Mouse (Mus musculus): ENCODE data around the gene Dpagt1. TPM values are rescaled to one million over a fixed set of nuclear protein-coding genes. Genes with fewer than 3 reads are reported as not detected.
A peak's percentile ranks its signal among the peaks of the same experiment; 100 is the strongest.
"Not testable (repeated sequence)": the region's sequence is repeated elsewhere in the genome, so short reads cannot be mapped to it uniquely, and the experiment has no call there.

Gene Dpagt1
- polyA plus RNA-seq, 1 experiment from 2014 or later, result 39.1 TPM

GRCm38 (mm10) chr9:44334396-44335330, 8.8 kb downstream of the Dpagt1 start, which contains the start of gene H2afx:
Gene H2afx (plus strand): TSS chr9:44334694.
- ATAC-seq (ENCODE audit: low FRiP score, low read depth), result peak; percentile 97
- Histone ChIP-seq H3K4me2 (replicated peaks) (peak within 1 kb of the TSS; percentile 83), H3K27me3 (replicated peaks) (no peaks in the 10 kb centered on the region), H3K4me3 (peak within 1 kb of the TSS; percentile 91), H3K36me3 (peaks cover 46% of the 10 kb centered on the region), H3K27ac (peak within 1 kb of the TSS; percentile 89), H3K9ac (peak within 1 kb of the TSS; percentile 97), H3K4me1 (peaks cover 22% of the 10 kb centered on the region), H3K9me3 (no peaks in the 10 kb centered on the region)
- WGBS, result under 1% methylated on average over 91 of the region's 91 CpGs

GRCm38 (mm10) chr9:44335331-44336092, 9.7 kb downstream of the Dpagt1 start:
- peak overlapping the region; percentile 89 for H3K27ac ChIP-seq
- peak overlapping the region; percentile 83 for H3K4me2 ChIP-seq (replicated peaks)
- H3K4me1 ChIP-seq, result peaks cover 22% of the 10 kb centered on the region
- ATAC-seq (ENCODE audit: low FRiP score, low read depth), result no peak; the same call in 1 of the 2 replicates
- no peaks in the 10 kb centered on the region for H3K27me3 ChIP-seq (replicated peaks)
- under 1% methylated on average over 50 of the region's 50 CpGs for WGBS
- peak overlapping the region; percentile 91 for H3K4me3 ChIP-seq
- peaks cover 38% of the 10 kb centered on the region for H3K36me3 ChIP-seq
- peak overlapping the region; percentile 97 for H3K9ac ChIP-seq
- H3K9me3 ChIP-seq, result no peaks in the 10 kb centered on the region

- WGBS, result 2% methylated on average over 5 of the region's 5 CpGs
These were observed 10.2 kb downstream of the Dpagt1 start for GRCm38 (mm10) chr9:44336093-44336406.

GRCm38 (mm10) chr9:44336513-44336912, 10.7 kb downstream of the Dpagt1 start:
- 26% methylated on average over 4 of the region's 4 CpGs for WGBS
- H3K9me3 ChIP-seq; ATAC-seq (ENCODE audit: low FRiP score, low read depth); H3K27me3 ChIP-seq (replicated peaks); H3K27ac ChIP-seq: not testable (repeated sequence)
- Histone ChIP-seq H3K4me2 (replicated peaks) (peak overlapping the region; percentile 83), H3K9ac (peak overlapping the region; percentile 47; the same call in 1 of the 2 replicates), H3K36me3 (peaks cover 39% of the 10 kb centered on the region), H3K4me1 (peaks cover 22% of the 10 kb centered on the region), H3K4me3 (peak overlapping the region; percentile 91)

More at GRCm38 (mm10) chr9:44336093-44336406, 10.2 kb downstream of the Dpagt1 start:
- H3K4me2 ChIP-seq (replicated peaks), result peak overlapping the region; percentile 83
- ATAC-seq (ENCODE audit: low FRiP score, low read depth), result no peak
- peak overlapping the region; percentile 91 for H3K4me3 ChIP-seq
- H3K36me3 ChIP-seq, result peaks cover 37% of the 10 kb centered on the region
- peak overlapping the region; percentile 89; the same call in 1 of the 2 replicates for H3K27ac ChIP-seq
- no peaks in the 10 kb centered on the region for H3K9me3 ChIP-seq
- peaks cover 22% of the 10 kb centered on the region for H3K4me1 ChIP-seq
- H3K27me3 ChIP-seq (replicated peaks), result no peaks in the 10 kb centered on the region
- peak overlapping the region; percentile 97 for H3K9ac ChIP-seq

GRCm38 (mm10) chr9:44336964-44337363, 11.1 kb downstream of the Dpagt1 start:
- Histone ChIP-seq H3K9me3 (no peaks in the 10 kb centered on the region), H3K9ac (peak overlapping the region; percentile 47; the same call in 1 of the 2 replicates), H3K27me3 (replicated peaks) (no peaks in the 10 kb centered on the region), H3K4me3 (peak overlapping the region; percentile 91; the same call in 1 of the 2 replicates), H3K36me3 (peaks cover 35% of the 10 kb centered on the region), H3K4me1 (peaks cover 22% of the 10 kb centered on the region), H3K27ac (no peak overlapping the region), H3K4me2 (replicated peaks) (peak overlapping the region; percentile 83)
- no peak for ATAC-seq (ENCODE audit: low FRiP score, low read depth)
- WGBS, result 74% methylated on average over 3 of the region's 3 CpGs

- H3K36me3 ChIP-seq, result peaks cover 30% of the 10 kb centered on the region
- H3K27ac ChIP-seq, result no peak overlapping the region
- 65% methylated on average over 9 of the region's 9 CpGs for WGBS
- peaks cover 23% of the 10 kb centered on the region for H3K4me1 ChIP-seq
- no peaks in the 10 kb centered on the region for H3K9me3 ChIP-seq
- H3K9ac ChIP-seq, result no peak overlapping the region
- peak overlapping the region; percentile 83 for H3K4me2 ChIP-seq (replicated peaks)
- H3K4me3 ChIP-seq, result no peak overlapping the region
- H3K27me3 ChIP-seq (replicated peaks), result no peaks in the 10 kb centered on the region
- no peak for ATAC-seq (ENCODE audit: low FRiP score, low read depth)
These were observed 11.8 kb downstream of the Dpagt1 start for GRCm38 (mm10) chr9:44337436-44338169.

- H3K9ac ChIP-seq, result no peak overlapping the region
- peaks cover 31% of the 10 kb centered on the region for H3K4me1 ChIP-seq
- ATAC-seq (ENCODE audit: low FRiP score, low read depth), result no peak
- no peak overlapping the region for H3K4me2 ChIP-seq (replicated peaks)
- no peak overlapping the region for H3K4me3 ChIP-seq
- H3K27ac ChIP-seq, result no peak overlapping the region
- H3K9me3 ChIP-seq, result no peaks in the 10 kb centered on the region
- 88% methylated on average over 5 of the region's 5 CpGs for WGBS
- H3K36me3 ChIP-seq, result peaks cover 20% of the 10 kb centered on the region
- H3K27me3 ChIP-seq (replicated peaks), result no peaks in the 10 kb centered on the region
These were observed 12.8 kb downstream of the Dpagt1 start for GRCm38 (mm10) chr9:44338574-44338973.

- Histone ChIP-seq H3K9me3 (no peaks in the 10 kb centered on the region), H3K9ac (no peak overlapping the region), H3K4me3 (no peak overlapping the region), H3K36me3 (peaks cover 16% of the 10 kb centered on the region; the same call in 1 of the 2 replicates), H3K27ac (no peak overlapping the region), H3K4me1 (peaks cover 24% of the 10 kb centered on the region), H3K4me2 (replicated peaks) (no peak overlapping the region), H3K27me3 (replicated peaks) (no peaks in the 10 kb centered on the region)
- no peak for ATAC-seq (ENCODE audit: low FRiP score, low read depth)
- WGBS, result 89% methylated on average over 5 of the region's 5 CpGs
These were observed 15.7 kb downstream of the Dpagt1 start for GRCm38 (mm10) chr9:44341487-44341886.

- peaks cover 20% of the 10 kb centered on the region for H3K36me3 ChIP-seq
- peaks cover 17% of the 10 kb centered on the region for H3K4me1 ChIP-seq
- no peak overlapping the region for H3K9ac ChIP-seq
- WGBS, result 86% methylated on average over 3 of the region's 3 CpGs
- H3K27ac ChIP-seq, result no peak overlapping the region
- no peaks in the 10 kb centered on the region for H3K27me3 ChIP-seq (replicated peaks)
- 0 out of 2 replicates have a peak overlapping the region, but pooled peaks have one; percentile 5 for H3K4me2 ChIP-seq (replicated peaks)
- no peak overlapping the region; the same call in 1 of the 2 replicates for H3K4me3 ChIP-seq
- no peaks in the 10 kb centered on the region for H3K9me3 ChIP-seq
- ATAC-seq (ENCODE audit: low FRiP score, low read depth), result no peak
These were observed 16.4 kb downstream of the Dpagt1 start for GRCm38 (mm10) chr9:44342173-44342572.

- Histone ChIP-seq H3K4me1 (peaks cover 12% of the 10 kb centered on the region), H3K9me3 (no peaks in the 10 kb centered on the region), H3K27ac (no peak overlapping the region), H3K4me2 (replicated peaks) (peak overlapping the region; percentile 64; the same call in 1 of the 2 replicates), H3K27me3 (replicated peaks) (no peaks in the 10 kb centered on the region), H3K4me3 (no peak overlapping the region; the same call in 1 of the 2 replicates), H3K36me3 (peaks cover 24% of the 10 kb centered on the region), H3K9ac (no peak overlapping the region)
- ATAC-seq (ENCODE audit: low FRiP score, low read depth), result no peak
- WGBS, result 94% methylated on average over 1 of the region's 1 CpGs
These were observed 16.8 kb downstream of the Dpagt1 start for GRCm38 (mm10) chr9:44342605-44343004.

- peaks cover 31% of the 10 kb centered on the region for H3K36me3 ChIP-seq
- WGBS, result 12% methylated on average over 6 of the region's 6 CpGs
- H3K4me2 ChIP-seq (replicated peaks), result peak overlapping the region; percentile 64
- H3K4me3 ChIP-seq, result peak overlapping the region; percentile 76
- no peaks in the 10 kb centered on the region for H3K27me3 ChIP-seq (replicated peaks)
- H3K9me3 ChIP-seq, result no peaks in the 10 kb centered on the region
- H3K4me1 ChIP-seq, result peaks cover 9% of the 10 kb centered on the region
- H3K9ac ChIP-seq, result peak overlapping the region; percentile 71
- peak overlapping the region; percentile 7; the same call in 1 of the 2 replicates for H3K27ac ChIP-seq
- ATAC-seq (ENCODE audit: low FRiP score, low read depth), result peak; percentile 19; the same call in 1 of the 2 replicates
These were observed 17.5 kb downstream of the Dpagt1 start for GRCm38 (mm10) chr9:44343290-44343689.

Measured in neural tube, embryonic 12.5 days (tissue).